Mouse (Mus musculus) stomach, postnatal 0 days (tissue): ENCODE data around the gene Alx3.

Experiments used
- CTCF ChIP-seq: IDR thresholded peaks from 2 replicates; pipeline ENCODE4 v1.5.1; 2016; ENCODE audit warnings: antibody characterized with exemption, low read depth, mild to moderate bottlenecking, moderate library complexity
- EP300 ChIP-seq: optimal IDR thresholded peaks from 2 replicates; pipeline ENCODE3; 2016; ENCODE audit warnings: antibody characterized with exemption

GRCm38 (mm10) chr3:107568721-107569120, 26.1 kb upstream of the Alx3 start:
- TF ChIP-seq EP300 (no peak), CTCF (no peak)
